Mouse (Mus musculus) frontal cortex, postnatal 14 days (tissue): ENCODE data around the gene Dcaf15.

Experiments used
- DNase-seq, 2 experiments: peaks; one replicate each; pipeline ENCODE4 v3.0.0; 2022; ENCODE audit warnings: low spot score in 2 of 2

Gene Dcaf15

DNA sequence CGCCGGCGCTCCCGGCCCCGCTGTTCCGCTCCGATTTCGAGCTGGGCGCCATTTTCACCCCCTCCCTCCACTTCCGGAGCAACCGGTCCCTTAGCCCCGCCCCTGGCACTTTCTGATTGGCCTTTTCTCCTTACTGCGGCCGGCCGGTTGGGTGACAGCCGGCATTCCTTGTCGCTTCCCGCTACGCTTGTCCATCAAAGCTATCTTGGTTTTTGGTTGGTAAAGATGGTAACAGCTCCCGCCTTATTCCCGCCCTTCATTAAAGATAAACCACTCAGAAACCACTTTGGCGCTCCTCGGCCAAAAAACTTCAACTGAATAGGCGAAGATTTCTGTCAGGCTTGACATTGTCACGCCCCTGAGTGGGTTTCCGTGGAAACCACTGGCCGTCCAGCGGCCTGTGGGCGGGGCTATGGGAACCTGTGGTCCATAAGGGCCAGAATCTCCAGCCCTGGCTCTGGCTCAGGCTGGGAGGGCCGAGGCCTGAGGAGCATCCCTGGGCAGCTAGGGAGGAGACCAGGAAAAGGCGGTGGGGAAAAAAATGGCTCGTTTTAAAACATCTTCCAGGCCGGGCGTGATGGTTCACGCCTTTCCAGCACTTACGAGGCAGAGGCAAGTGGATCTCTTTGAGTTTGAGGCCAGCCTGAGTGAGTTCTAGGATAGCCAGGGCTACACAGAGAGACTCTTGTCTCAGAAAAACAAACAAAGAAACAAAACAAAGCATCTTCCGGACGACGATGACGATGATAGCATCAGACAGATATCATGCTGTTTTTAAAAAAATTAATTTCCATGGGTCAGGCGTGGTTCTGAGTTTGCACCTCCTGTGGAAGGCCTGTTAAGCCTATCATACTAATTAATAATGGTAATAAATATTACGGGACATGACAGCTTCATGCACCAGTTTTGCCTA is at the start of gene Dcaf15:
Gene Dcaf15 (minus strand): TSS at position 72 of the 913 bp plus-strand sequence.
- DNase-seq, result peak; percentile 97

DNA sequence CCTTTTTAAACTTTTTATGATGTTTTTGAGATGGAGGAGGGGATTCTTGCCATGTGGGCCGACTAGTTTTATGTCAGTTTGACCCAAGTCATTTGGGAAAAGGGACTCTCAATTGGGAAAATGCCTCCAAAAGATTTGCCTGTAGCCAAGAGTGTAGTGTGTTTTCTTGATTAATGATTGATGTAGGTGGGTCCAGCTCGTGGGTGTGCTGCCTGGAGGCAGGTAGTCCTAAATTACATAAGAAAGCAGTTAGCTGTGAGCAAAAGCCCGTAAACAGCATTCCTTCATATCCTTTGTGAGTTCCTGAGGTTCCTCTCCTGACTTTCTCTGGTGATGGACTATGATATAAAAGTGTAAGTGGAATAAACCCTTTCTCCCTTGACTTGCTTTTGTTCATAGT is 44.6 kb upstream of the Dcaf15 start:
- DNase-seq, result no peak

DNA sequence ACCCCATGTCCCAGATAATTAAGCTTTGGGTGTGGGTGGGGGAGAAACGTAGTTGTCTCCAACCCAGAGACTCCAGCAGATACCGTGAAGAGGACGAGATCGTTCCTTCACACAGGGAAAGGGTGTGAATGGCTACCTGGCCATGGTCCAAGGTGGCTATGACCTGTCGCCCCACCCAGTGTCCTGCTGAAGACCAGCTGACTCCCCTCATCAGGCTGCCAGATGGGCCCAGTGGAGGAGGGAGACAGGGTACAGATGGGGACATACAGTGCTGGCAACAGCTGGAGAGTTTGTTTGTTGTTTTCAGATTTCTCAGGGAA is 43.9 kb upstream of the Dcaf15 start:
- DNase-seq, result no peak

DNA sequence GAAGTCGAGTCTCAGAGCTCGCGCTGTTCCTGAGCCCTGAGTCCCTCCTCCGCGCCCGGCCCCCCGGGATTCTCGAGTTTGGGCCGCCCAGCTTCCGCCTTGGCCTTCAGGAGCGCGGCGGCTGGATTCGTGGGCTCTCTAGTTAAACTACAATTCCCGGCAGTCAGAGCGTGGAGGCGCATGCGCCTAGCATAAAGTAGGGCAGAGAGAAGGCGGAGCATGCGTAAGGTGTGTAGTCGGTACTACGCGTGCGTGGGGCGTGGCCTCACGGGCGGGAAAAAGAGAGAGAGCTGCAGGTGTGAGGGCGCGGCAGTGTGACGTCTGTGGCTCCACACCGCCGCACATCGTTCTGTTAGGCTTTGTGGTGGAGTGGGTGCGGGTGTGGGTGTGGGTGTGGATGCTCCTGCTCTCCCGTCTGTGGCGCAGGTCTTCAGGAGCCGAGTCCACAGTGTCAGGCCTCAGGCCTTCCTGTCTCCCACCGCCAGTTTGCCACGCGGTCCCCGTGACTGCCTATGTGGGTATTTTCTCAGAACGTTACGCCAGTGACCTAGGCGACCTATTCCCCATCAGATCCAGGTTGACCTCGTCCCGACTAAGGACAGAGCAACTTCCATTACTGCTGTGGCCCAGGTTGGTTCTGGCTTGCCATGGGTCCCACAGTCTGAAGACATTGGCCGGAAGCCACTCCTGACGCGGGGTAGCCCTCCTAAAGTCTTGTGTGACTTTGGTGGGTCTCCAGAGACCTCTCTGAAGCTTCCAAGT is 43.4 kb upstream of the Dcaf15 start, which contains the start of the genes Cc2d1a and 4930432K21Rik:
Gene Cc2d1a (minus strand): TSS at position 168 of the 762 bp plus-strand sequence.
Gene 4930432K21Rik (plus strand): TSS at position 257 of the 762 bp plus-strand sequence.
- DNase-seq, result peak; percentile 91

DNA sequence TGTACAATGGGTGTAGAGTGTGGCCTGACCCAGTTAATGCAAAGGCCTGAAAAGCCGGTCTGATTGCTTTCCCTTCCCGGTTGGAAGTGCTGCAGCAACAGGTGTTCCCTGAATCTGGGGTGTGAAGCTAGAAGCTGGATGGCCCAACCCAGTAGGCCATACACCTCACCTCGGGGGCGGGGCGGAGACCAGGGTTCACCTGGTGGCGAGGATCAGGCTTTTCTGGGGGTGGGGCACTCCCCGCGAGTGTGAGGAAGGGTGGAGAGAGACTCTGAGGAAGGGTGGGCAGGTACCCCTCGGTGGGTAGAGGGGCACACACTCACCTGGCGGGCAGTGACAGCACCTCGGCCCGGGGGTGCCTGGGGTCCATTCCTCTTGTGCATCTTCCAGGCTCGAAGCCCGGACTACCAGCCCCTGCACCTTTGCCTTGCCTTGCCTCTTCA is 42.8 kb upstream of the Dcaf15 start:
- no peak for DNase-seq

DNA sequence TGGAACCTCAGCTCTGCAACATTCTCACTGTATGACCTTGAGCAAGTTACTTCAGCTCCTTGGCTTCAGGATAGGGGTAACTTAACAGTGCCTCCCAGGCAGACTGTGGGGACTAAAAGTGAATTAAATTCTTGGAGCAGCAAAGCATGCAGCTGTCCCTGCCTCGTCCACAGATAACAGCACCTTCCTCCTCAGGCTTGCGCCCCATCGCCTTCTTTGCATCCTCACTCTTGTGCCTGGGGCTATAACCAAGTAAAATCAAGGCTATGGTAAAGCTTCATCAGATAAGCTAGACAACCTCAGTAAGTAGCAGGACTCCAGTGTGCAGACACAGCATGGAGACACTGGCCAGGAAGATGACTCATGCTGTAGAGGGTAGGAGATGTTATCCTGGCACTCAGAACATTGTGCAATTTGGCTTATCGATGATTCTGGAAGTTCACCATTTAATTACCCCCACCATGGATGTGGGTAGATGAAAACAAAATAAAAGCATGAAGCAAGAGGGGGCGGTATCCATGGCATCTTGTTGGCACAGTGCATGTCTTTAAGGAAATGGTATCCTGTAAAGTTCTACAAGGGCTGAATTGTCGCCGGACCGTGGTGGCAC is 40.2 kb upstream of the Dcaf15 start:
- no peak for DNase-seq

DNA sequence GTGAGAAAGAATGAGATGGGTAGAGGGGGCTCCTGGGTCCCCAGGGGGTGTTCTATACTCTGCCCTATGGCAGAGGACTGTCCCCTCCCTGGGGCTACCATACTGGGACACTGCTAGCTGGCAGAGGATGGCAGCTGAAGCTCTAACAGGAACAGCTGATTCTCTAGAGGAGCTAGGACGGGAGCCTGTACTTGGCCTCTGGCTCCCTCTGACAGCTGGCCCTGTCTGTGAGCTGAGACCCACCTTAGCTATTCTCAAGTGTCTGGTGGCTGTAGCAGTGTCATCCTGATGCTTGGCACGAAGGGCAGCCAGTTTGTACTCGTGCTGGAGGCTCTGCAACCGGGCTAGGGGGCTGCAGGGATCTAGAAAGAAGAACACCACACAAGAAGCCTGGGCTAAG is 36.3 kb upstream of the Dcaf15 start:
- no peak for DNase-seq

DNA sequence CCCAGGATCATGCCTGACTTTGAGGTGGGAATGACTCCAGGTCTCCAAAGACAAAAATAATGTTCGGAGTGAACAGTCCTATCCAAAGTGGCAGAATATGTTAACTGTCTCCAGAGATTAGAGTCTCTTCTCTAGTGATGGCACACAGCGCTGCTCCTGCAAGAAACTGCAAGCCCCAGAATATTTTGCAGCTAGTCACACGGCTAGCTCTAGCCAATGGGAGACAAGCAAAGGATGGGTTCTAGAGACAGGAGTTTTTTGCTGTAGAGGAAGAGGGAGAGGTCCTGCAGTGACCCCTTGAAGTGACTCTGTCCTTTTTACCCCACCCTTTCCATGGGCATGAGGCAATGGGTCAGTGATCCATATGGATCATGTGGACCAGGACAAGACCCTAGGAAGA is 33.3 kb upstream of the Dcaf15 start:
- no peak for DNase-seq

DNA sequence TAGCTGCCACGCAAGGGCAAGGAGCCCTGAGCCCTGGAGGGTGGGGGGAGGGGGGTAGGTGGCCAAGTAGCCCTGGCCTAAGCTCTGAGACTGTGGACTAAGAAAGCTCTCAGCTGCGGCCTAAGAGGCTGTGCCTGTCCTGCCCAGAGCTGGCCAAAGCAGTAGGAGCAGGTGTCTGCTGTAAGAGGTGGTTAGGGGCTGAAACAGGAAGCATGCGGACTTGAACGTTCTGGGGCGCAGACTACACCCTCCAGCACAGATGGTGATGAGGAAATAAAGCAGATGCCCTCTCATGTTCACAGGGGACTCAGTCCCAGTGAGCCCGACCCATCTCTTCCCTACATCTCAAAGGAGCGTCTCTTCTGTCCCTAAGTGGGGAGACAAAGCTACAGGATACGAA is 27.7 kb upstream of the Dcaf15 start:
- no peak for DNase-seq

DNA sequence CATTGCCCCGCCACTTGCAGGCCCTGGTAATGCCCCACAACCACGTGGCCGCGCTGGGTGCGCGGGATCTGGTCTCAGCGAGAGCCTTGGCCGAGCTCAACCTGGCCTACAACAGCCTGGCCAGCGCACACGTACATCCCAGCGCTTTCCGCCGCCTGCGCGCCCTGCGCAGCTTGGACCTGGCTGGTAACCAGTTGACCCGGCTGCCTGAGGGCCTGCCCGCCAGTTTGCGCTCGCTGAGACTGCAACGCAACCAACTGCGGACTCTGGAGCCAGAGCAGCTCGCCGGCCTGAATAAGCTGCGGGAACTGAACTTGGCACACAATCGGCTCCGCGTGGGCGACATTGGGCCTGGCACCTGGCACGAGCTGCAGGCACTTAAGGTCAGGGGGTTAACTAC is 26.2 kb upstream of the Dcaf15 start:
- DNase-seq, result no peak

DNA sequence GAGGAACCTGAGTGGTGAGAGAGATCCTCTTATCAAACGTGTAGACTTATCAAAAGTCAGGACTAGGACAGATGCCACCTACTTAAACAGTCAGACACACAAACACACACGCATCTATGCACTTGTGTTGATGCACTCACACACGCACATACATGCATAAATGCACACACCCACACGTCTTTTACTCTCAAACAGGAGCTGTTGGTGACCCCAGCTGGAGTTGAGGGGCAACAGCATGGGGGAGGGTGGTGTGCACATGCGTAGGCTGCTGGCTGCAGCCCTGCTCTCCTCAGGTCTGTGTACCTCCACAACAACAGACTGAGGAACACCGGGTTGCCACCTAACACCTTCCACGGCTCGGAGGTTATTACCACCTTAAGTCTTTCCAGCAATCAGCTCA is 23.7 kb upstream of the Dcaf15 start:
- DNase-seq, result no peak

DNA sequence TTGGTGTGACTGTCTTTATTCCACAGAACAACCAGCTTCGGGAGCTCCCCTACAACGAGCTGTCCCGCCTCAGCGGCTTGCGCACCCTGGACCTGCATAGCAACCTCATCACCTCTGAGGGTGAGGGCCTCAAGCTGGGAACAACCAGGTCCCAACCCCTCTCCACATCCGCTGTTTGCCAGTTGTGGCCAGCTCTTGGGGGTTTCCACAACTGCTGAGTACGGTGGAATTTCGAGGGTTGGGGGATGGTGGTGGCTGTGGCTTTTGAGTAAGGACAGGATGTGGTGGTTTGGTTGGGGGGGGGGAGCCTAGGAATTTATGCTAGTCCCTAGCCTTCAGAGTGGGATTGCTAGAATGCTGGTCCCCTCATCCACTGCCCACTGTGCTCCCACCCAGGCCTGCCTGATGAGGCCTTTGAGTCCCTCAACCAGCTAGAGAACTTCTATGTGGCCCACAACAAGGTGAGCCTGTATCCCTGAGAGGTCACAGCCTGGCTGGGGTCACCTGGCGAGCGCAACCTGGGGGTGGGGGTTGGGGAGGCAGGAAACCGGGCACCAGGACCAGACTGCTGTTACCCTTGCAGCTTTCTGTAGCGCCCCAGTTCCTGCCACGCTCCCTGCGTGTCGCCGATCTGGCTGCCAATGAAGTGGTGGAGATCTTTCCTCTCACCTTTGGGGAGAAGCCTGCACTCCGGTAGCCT is 22.8 kb upstream of the Dcaf15 start:
- DNase-seq, result no peak

DNA sequence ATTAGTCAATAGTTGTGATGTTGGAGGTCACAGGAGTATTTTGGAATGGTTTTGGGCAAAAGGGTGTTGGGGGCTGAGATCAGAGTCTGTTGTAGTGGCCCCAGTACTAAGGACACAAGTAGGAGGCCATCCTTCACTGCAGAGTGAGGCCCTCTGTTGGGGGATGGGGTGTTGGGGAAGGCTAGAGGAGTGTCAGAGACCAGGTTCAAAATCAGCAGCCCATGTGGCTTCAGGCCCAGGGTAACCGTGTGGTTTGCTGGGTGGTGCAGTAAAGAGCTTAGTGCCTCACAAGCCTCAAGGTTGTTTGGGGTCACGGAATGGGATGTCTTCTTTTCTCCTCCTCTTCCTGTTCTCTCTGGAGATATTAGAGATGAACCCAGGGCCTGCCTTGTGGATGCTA is 22.2 kb upstream of the Dcaf15 start:
- no peak for DNase-seq

DNA sequence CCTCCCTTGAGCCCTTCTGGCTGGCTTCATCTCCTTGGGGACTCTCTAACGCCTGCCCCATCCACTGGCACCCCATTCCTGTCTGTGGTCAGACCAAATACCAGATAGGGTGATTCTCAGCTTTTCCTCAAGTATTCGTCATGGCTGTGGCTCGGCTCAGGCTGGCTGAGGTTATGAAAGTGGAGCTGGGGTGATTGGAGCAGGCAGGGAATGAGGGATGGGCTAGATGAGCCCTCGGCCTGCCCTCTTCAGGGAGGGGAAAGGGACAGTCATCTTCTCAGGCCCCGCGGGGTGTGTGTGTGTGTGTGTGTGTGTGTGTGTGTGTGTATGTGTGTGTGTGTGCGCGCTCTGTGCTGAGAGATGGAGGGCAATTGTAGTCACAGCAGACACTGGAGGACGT is 21.1 kb upstream of the Dcaf15 start, which contains the start of gene Podnl1:
Gene Podnl1 (plus strand): TSS at position 334 of the 400 bp plus-strand sequence.
- DNase-seq, result no peak

DNA sequence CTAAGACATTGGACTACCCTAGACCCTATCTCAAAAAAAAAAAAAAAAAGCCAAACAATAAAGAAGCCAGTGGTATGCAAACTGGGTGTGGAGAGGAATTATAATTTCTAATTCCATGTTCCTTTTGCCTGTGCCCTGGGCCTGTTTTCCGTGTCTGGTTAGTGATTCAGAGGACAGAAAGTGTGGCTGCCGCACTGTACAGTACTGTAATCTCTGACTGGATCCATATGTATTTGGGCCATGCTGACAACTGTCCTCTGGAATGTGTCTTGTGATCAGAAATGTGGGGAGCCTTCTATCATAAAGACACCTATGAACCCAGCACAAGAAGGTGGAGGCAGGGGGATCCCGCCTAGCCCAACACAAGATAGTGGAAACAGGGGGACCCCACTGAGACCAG is 17.6 kb upstream of the Dcaf15 start:
- DNase-seq, result no peak

DNA sequence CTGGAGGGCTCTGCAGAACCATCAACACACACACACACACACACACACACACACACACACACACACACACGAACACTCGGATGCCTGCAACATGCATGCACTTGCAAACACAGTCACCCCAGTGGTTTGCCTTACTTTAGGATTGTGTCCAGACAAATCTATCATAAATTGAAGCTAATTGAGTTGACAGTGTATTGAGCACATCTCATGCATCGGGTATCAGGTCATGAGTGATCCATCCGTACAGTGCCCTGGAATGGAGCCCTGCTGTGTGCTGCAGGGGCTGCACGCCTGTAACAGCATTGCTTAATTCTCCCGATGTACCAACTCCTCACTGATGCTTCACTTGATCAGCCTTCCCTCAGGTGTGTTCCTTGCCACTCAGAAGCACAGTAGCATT is 11.1 kb upstream of the Dcaf15 start:
- no peak for DNase-seq

DNA sequence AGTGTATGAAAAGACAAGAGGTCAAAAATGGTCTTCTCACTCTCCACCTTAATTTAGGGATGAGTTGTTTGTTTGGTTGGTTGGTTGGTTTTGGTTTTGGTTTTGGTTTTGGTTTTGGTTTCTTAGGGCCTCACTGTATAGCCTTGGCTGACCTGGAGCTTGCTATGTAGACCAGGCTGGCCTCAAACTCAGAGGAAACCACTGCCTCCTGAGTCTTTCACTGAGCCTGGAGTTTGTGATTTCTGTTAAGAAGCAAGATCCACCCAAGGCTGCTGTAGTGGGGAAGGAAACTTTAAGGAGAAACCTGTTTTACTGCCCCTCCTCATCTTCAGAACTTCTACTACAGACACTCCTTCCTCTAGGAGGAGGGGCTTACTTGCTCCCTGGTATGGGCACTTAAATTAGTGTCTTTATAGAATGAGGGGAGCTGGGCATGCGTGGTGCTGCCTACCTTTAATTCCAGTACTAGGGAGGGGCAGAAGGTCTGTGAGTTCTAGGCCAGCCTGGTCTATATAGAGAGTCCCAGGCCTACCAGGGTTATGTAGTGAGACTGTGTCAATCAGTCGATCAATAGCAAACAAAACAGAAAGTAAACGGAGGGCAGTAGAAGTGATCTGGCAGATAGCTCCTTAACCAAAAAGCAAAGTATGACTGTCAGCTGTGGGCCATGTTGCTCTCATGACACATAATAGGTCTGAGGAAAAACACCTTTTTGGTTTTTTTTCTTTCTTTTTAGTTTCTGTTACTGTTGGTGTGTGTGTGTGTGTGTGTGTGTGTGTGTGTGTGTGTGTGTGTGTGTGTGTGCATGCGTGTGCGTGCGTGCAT is 1.9 kb upstream of the Dcaf15 start:
- DNase-seq, result no peak

DNA sequence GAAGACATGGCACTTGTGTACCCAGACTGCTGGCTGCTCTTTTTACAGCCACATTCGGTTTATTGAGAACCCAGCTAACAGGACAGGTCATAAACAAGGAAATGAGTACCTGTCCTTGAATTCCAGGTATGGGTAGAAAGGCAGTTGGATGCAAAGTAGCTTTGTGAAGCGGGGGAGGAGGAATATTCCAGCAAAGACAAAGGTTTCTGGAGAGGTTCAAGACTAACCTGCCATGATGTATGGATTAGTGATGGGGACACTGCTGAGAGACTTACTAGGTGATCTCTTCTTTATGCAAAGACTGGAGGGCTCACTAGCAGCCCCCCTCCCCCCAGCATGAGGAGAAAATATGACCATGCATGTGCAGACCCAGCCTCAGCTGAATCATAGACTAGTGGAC is 1.1 kb upstream of the Dcaf15 start:
- DNase-seq, result no peak

DNA sequence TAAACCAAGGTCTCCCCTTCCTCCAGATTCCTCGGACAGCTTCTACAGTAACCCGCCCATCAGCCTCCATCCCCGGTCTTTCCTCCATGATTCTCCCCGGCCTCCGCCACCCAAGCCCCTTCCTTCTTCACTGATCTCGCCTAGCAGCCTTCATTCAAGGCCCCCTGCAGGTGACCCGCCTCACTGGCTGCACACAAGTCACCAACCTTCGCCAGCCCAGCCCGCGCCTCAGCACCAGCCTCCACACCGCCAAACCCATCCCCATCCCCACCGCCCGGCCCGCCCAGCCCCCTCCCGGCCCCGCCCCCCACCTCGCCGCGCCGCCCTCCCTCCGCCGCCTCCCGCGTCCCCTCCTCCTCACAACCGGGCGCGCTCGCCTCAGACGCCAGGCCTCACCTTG is 347 bp downstream of the Dcaf15 start:
- peak in 1 of 2 experiments; percentile 47 for DNase-seq

DNA sequence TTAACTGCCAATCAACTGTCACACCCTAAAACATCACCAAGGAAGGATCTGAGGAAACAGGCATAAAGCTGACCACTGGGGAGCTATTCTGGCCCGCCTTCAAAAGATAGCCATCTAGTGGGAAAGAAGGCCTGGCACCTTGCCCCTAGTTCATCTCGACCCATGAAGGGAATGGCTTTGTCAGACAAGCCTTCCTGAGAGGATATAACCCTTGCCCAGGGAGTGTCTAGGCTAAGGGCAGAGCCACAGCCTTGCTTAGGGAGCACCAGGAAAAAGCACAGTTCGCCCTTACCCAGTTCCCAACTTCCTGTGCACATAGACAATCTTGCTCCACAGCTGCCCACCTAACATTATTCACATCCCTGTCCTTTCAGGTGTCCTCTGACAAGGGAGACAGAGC is 967 bp downstream of the Dcaf15 start:
- DNase-seq, result no peak
